Comparison of ENCODE assay signal across 9 mouse cellular contexts in the genomic region with DNA sequence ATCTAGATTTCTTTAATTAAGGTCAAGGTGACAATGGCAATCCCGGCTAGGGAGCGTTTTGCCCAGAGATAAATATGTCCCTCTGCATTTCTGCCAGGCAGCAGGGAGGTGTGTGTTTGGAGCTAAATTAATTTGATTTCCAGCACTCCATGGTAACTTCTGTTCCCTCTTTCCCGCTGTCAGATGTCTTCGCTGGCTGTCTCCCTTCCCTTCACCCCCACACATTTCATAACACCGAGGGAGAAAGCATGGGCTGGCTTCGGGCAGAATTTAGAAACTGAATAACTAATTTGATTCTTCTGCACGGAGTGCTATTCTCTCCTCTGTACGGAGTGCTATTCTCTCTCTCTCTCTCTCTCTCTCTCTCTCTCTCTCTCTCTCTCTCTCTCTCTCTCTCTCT. TPM values are rescaled to one million over a fixed set of nuclear protein-coding genes. Genes with fewer than 3 reads are reported as not detected.
A peak's percentile ranks its signal among the peaks of the same experiment; 100 is the strongest.
DNase-seq lines count a peak whose midpoint lies in the region; ATAC-seq and TF ChIP-seq lines count a peak whose summit lies in the region.
"Had no signal": no experiment of that assay in that cellular context is flagged by ENCODE, and none has a peak within 500 bp of the region (broad histone marks: within the 10 kb centered on the region; RNA-seq: fewer than 3 reads in every experiment).

No protein-coding gene starts in this region.

- no peak for ATAC-seq in liver, embryonic 11.5 days (replicated peaks; ENCODE audit: low FRiP score)
- peak; percentile 67 for ATAC-seq in frontal cortex, adult (ENCODE audit: low TSS enrichment)
- ATAC-seq in intestine, postnatal 0 days, result no peak
- no peak for ATAC-seq in liver, embryonic 12.5 days

- no peaks in the 10 kb centered on the region for H3K9me3 ChIP-seq in liver, embryonic 11.5 days (ENCODE audit: control insufficient read depth, low read length)
- H3K9me3 ChIP-seq in intestine, postnatal 0 days (ENCODE audit: control insufficient read depth), result no peaks in the 10 kb centered on the region
- no peaks in the 10 kb centered on the region for H3K9me3 ChIP-seq in liver, embryonic 12.5 days (replicated peaks)
- H3K9me3 ChIP-seq: G1E had no signal

- H3K4me3 ChIP-seq in liver, embryonic 11.5 days (ENCODE audit: low read depth, low read length), result no peak overlapping the region
- peak overlapping the region; percentile 56; the same call in 1 of the 2 replicates for H3K4me3 ChIP-seq in intestine, postnatal 0 days (ENCODE audit: low read depth, low read length)
- no peak overlapping the region for H3K4me3 ChIP-seq in liver, embryonic 12.5 days

- H3K4me1 ChIP-seq in liver, embryonic 11.5 days (replicated peaks; ENCODE audit: control insufficient read depth, insufficient read depth, low read length), result no peaks in the 10 kb centered on the region
- 0 out of 2 replicates have a peak, but pooled peaks cover 3% of the 10 kb centered on the region for H3K4me1 ChIP-seq in intestine, postnatal 0 days (replicated peaks; ENCODE audit: control insufficient read depth, insufficient read depth, low read length)
- peaks cover 16% of the 10 kb centered on the region for H3K4me1 ChIP-seq in liver, embryonic 12.5 days

- H3K27me3 ChIP-seq in liver, embryonic 11.5 days (replicated peaks; ENCODE audit: control insufficient read depth, insufficient read depth, low read length), result peaks cover 22% of the 10 kb centered on the region
- H3K27me3 ChIP-seq in intestine, postnatal 0 days (replicated peaks; ENCODE audit: control insufficient read depth, insufficient read depth, low read length), result no peaks in the 10 kb centered on the region
- peaks cover 54% of the 10 kb centered on the region for H3K27me3 ChIP-seq in liver, embryonic 12.5 days (replicated peaks)

- H3K36me3 ChIP-seq in liver, embryonic 11.5 days (ENCODE audit: control insufficient read depth, insufficient read depth, low read length), result no peaks in the 10 kb centered on the region
- no peaks in the 10 kb centered on the region for H3K36me3 ChIP-seq in intestine, postnatal 0 days (ENCODE audit: control insufficient read depth, insufficient read depth)
- H3K36me3 ChIP-seq in liver, embryonic 12.5 days, result no peaks in the 10 kb centered on the region
- H3K36me3 ChIP-seq: G1E had no signal

- no peak overlapping the region for H3K27ac ChIP-seq in liver, embryonic 11.5 days (ENCODE audit: low read depth, low read length)
- H3K27ac ChIP-seq in intestine, postnatal 0 days (ENCODE audit: low read depth, low read length), result no peak overlapping the region
- no peak overlapping the region for H3K27ac ChIP-seq in liver, embryonic 12.5 days

- 42% methylated on average over 8 of the region's 8 CpGs for WGBS in liver, embryonic 11.5 days
- 34% methylated on average over 8 of the region's 8 CpGs for WGBS in intestine, postnatal 0 days
- 43% methylated on average over 8 of the region's 8 CpGs for WGBS in liver, embryonic 12.5 days (ENCODE audit: insufficient replicate concordance)

- H3K4me2 ChIP-seq in liver, embryonic 11.5 days, result peak overlapping the region; percentile 90
- peak overlapping the region; percentile 100 for H3K4me2 ChIP-seq in intestine, postnatal 0 days (replicated peaks; ENCODE audit: low read depth)
- peak overlapping the region; percentile 79 for H3K4me2 ChIP-seq in liver, embryonic 12.5 days

- no peak for TF ChIP-seq CTCF in intestine, postnatal 0 days (IDR thresholded peaks at IDR 0.05; ENCODE audit: low read depth)

- no peak for DNase-seq in liver, embryonic 11.5 days (ENCODE audit: low spot score)
- DNase-seq in liver, result no peak
- peak; percentile 57 to 81 for DNase-seq in right cerebral cortex, postnatal 36 days (ENCODE audit: low spot score in 2 of 2)
- no peak for DNase-seq in testis, postnatal 14 days (ENCODE audit: low spot score)
- no peak for DNase-seq in thymus, postnatal 36 days

- H3K9ac ChIP-seq in liver, embryonic 11.5 days (ENCODE audit: low read depth, low read length), result no peak overlapping the region
- no peak overlapping the region for H3K9ac ChIP-seq in intestine, postnatal 0 days (ENCODE audit: low read depth, low read length)
- H3K9ac ChIP-seq in liver, embryonic 12.5 days, result no peak overlapping the region; the same call in 1 of the 2 replicates

RNA-seq across cellular contexts. Expression of a gene that starts 0.6 kb away (rescaled TPM):
- 1.1 and 1.7 TPM in 2 replicates for polyA plus RNA-seq in liver, embryonic 11.5 days (2014; fragmentation: Nextera tagmentation; extraction: Ambion mirVana)
- polyA plus RNA-seq in intestine, postnatal 0 days (2015; fragmentation: Nextera tagmentation; extraction: Ambion mirVana), result 1.7 and 1.9 TPM in 2 replicates
- polyA plus RNA-seq in liver, embryonic 12.5 days (2016; fragmentation: Nextera tagmentation; extraction: Ambion mirVana), result 0.72 and 0.87 TPM in 2 replicates
- polyA plus RNA-seq: G1E had no signal

RNA-seq across cellular contexts. Expression of a gene that starts 52.7 kb away (rescaled TPM):
- polyA plus RNA-seq in liver, embryonic 11.5 days (2014; fragmentation: Nextera tagmentation; extraction: Ambion mirVana), result 0.21 TPM in 1 of 2 replicates, not detected in the other
- 0.76 and 0.84 TPM in 2 replicates for polyA plus RNA-seq in intestine, postnatal 0 days (2015; fragmentation: Nextera tagmentation; extraction: Ambion mirVana)
- polyA plus RNA-seq in liver, embryonic 12.5 days (2016; fragmentation: Nextera tagmentation; extraction: Ambion mirVana), result 0.11 TPM in 1 of 2 replicates, not detected in the other
- polyA plus RNA-seq: G1E had no signal

Comparison
In these comparisons a context has a peak if more than half of its experiments do, and no peak if none do; other contexts are left out.
1. DNase-seq: peak in right cerebral cortex, postnatal 36 days (2 of 2); none in liver, embryonic 11.5 days (single experiment), liver (single experiment), testis, postnatal 14 days (single experiment) and thymus, postnatal 36 days (0 of 2).
2. Peak in every context shown above with its lines, with median percentiles within 50 percentile points of each other: H3K4me2 ChIP-seq.